Mouse (Mus musculus): ENCODE results near the gene Dnajb6.
"Not testable (repeated sequence)": the region's sequence is repeated elsewhere in the genome, so short reads cannot be mapped to it uniquely, and the experiment has no call there.

- not testable (repeated sequence) for TF ChIP-seq POLR2A (IDR thresholded peaks at IDR 0.05; ENCODE audit: low read depth, low read length); CTCF (IDR thresholded peaks at IDR 0.05; ENCODE audit: extremely low read depth, insufficient read length, insufficient replicate concordance, low read depth, low read length)
These were observed 50.5 kb downstream of the Dnajb6 start for GRCm38 (mm10) chr5:29785953-29786352.
